Mouse (Mus musculus): ENCODE measurements around the gene Ppm1k. TPM values are rescaled to one million over a fixed set of nuclear protein-coding genes. Genes with fewer than 3 reads are reported as not detected.

Ppm1k gene
- polyA plus RNA-seq, 1 experiment: 11.4 TPM

- Histone ChIP-seq H3K27ac (ENCODE audit: insufficient read depth, low read length) (peak overlapping the region; percentile 16; the same call in 1 of the 2 replicates), H3K4me1 (ENCODE audit: control insufficient read depth, insufficient read depth, low read length) (no peaks in the 10 kb centered on the region), H3K4me3 (ENCODE audit: insufficient read depth, low read length) (peak overlapping the region; percentile 79)
- TF ChIP-seq CTCF (IDR thresholded peaks at IDR 0.05; ENCODE audit: borderline replicate concordance, insufficient read depth, low read length) (no peak), POLR2A (IDR thresholded peaks at IDR 0.05; ENCODE audit: low read depth, low read length) (no peak)
Measured at GRCm38 (mm10) chr6:57534231-57534610, 1.0 kb downstream of the Ppm1k start.

GRCm38 (mm10) chr6:57533410-57533809 lies 1.9 kb downstream of the Ppm1k start:
- Histone ChIP-seq H3K4me3 (ENCODE audit: insufficient read depth, low read length) (no peak overlapping the region), H3K4me1 (ENCODE audit: control insufficient read depth, insufficient read depth, low read length) (no peaks in the 10 kb centered on the region), H3K27ac (ENCODE audit: insufficient read depth, low read length) (no peak overlapping the region)
- no peak for TF ChIP-seq POLR2A (IDR thresholded peaks at IDR 0.05; ENCODE audit: low read depth, low read length)
- TF ChIP-seq CTCF (IDR thresholded peaks at IDR 0.05; ENCODE audit: borderline replicate concordance, insufficient read depth, low read length): no peak

GRCm38 (mm10) chr6:57532022-57532421 lies 3.2 kb downstream of the Ppm1k start:
- Histone ChIP-seq H3K27ac (ENCODE audit: insufficient read depth, low read length) (no peak overlapping the region), H3K4me3 (ENCODE audit: insufficient read depth, low read length) (no peak overlapping the region), H3K4me1 (ENCODE audit: control insufficient read depth, insufficient read depth, low read length) (no peaks in the 10 kb centered on the region)
- TF ChIP-seq POLR2A (IDR thresholded peaks at IDR 0.05; ENCODE audit: low read depth, low read length): no peak
- TF ChIP-seq CTCF (IDR thresholded peaks at IDR 0.05; ENCODE audit: borderline replicate concordance, insufficient read depth, low read length): no peak

GRCm38 (mm10) chr6:57531441-57531840 lies 3.8 kb downstream of the Ppm1k start:
- no peaks in the 10 kb centered on the region for H3K4me1 ChIP-seq (ENCODE audit: control insufficient read depth, insufficient read depth, low read length)
- H3K27ac ChIP-seq (ENCODE audit: insufficient read depth, low read length): no peak overlapping the region
- no peak for TF ChIP-seq POLR2A (IDR thresholded peaks at IDR 0.05; ENCODE audit: low read depth, low read length)
- TF ChIP-seq CTCF (IDR thresholded peaks at IDR 0.05; ENCODE audit: borderline replicate concordance, insufficient read depth, low read length): no peak
- H3K4me3 ChIP-seq (ENCODE audit: insufficient read depth, low read length): no peak overlapping the region

GRCm38 (mm10) chr6:57531011-57531410 lies 4.3 kb downstream of the Ppm1k start:
- no peak overlapping the region for H3K27ac ChIP-seq (ENCODE audit: insufficient read depth, low read length)
- no peak overlapping the region for H3K4me3 ChIP-seq (ENCODE audit: insufficient read depth, low read length)
- TF ChIP-seq POLR2A (IDR thresholded peaks at IDR 0.05; ENCODE audit: low read depth, low read length): no peak
- H3K4me1 ChIP-seq (ENCODE audit: control insufficient read depth, insufficient read depth, low read length): no peaks in the 10 kb centered on the region

GRCm38 (mm10) chr6:57529336-57529845 lies 5.9 kb downstream of the Ppm1k start:
- TF ChIP-seq POLR2A (IDR thresholded peaks at IDR 0.05; ENCODE audit: low read depth, low read length): no peak
- TF ChIP-seq CTCF (IDR thresholded peaks at IDR 0.05; ENCODE audit: borderline replicate concordance, insufficient read depth, low read length): no peak
- no peak overlapping the region for H3K4me3 ChIP-seq (ENCODE audit: insufficient read depth, low read length)
- H3K4me1 ChIP-seq (ENCODE audit: control insufficient read depth, insufficient read depth, low read length): no peaks in the 10 kb centered on the region
- H3K27ac ChIP-seq (ENCODE audit: insufficient read depth, low read length): no peak overlapping the region

- Histone ChIP-seq H3K27ac (ENCODE audit: insufficient read depth, low read length) (no peak overlapping the region), H3K4me1 (ENCODE audit: control insufficient read depth, insufficient read depth, low read length) (no peaks in the 10 kb centered on the region), H3K4me3 (ENCODE audit: insufficient read depth, low read length) (no peak overlapping the region)
- TF ChIP-seq POLR2A (IDR thresholded peaks at IDR 0.05; ENCODE audit: low read depth, low read length) (no peak), CTCF (IDR thresholded peaks at IDR 0.05; ENCODE audit: borderline replicate concordance, insufficient read depth, low read length) (no peak)
Measured at GRCm38 (mm10) chr6:57526933-57527332, 8.3 kb downstream of the Ppm1k start.

- no peak overlapping the region for H3K27ac ChIP-seq (ENCODE audit: insufficient read depth, low read length)
- TF ChIP-seq POLR2A (IDR thresholded peaks at IDR 0.05; ENCODE audit: low read depth, low read length): no peak
- TF ChIP-seq CTCF (IDR thresholded peaks at IDR 0.05; ENCODE audit: borderline replicate concordance, insufficient read depth, low read length): no peak
- no peaks in the 10 kb centered on the region for H3K4me1 ChIP-seq (ENCODE audit: control insufficient read depth, insufficient read depth, low read length)
- no peak overlapping the region for H3K4me3 ChIP-seq (ENCODE audit: insufficient read depth, low read length)
Measured at GRCm38 (mm10) chr6:57524742-57525141, 10.5 kb downstream of the Ppm1k start.

- TF ChIP-seq CTCF (IDR thresholded peaks at IDR 0.05; ENCODE audit: borderline replicate concordance, insufficient read depth, low read length) (no peak), POLR2A (IDR thresholded peaks at IDR 0.05; ENCODE audit: low read depth, low read length) (no peak)
- H3K27ac ChIP-seq (ENCODE audit: insufficient read depth, low read length): no peak overlapping the region
- H3K4me1 ChIP-seq (ENCODE audit: control insufficient read depth, insufficient read depth, low read length): no peaks in the 10 kb centered on the region
- H3K4me3 ChIP-seq (ENCODE audit: insufficient read depth, low read length): no peak overlapping the region
Measured at GRCm38 (mm10) chr6:57520749-57521652, 14.3 kb downstream of the Ppm1k start.

- Histone ChIP-seq H3K27ac (ENCODE audit: insufficient read depth, low read length) (no peak overlapping the region), H3K4me1 (ENCODE audit: control insufficient read depth, insufficient read depth, low read length) (no peaks in the 10 kb centered on the region), H3K4me3 (ENCODE audit: insufficient read depth, low read length) (no peak overlapping the region)
- TF ChIP-seq CTCF (IDR thresholded peaks at IDR 0.05; ENCODE audit: borderline replicate concordance, insufficient read depth, low read length): no peak
- no peak for TF ChIP-seq POLR2A (IDR thresholded peaks at IDR 0.05; ENCODE audit: low read depth, low read length)
Measured at GRCm38 (mm10) chr6:57514035-57514374, 21.3 kb downstream of the Ppm1k start.
